Mouse (Mus musculus) limb, embryonic 12.5 days (tissue): ENCODE results near the gene Zzz3. TPM values are rescaled to one million over a fixed set of nuclear protein-coding genes. Genes with fewer than 3 reads are reported as not detected.
"Not testable (repeated sequence)": the region's sequence is repeated elsewhere in the genome, so short reads cannot be mapped to it uniquely, and the experiment has no call there.

ENCODE experiments used
- ATAC-seq: fragments of 200-750 bp; cut with Nextera tagmentation; 2 replicates; pipeline ENCODE4 v1.8.0; 2017; ENCODE audit warnings: low read depth, moderate TSS enrichment; ENCODE audit not compliant: insufficient number of reproducible peaks, insufficient read depth, low FRiP score, low TSS enrichment
- H3K27ac ChIP-seq: fragments of 300-500 bp; sonication (generic); 2 replicates; pipeline ENCODE4 v1.5.1; 2016; ENCODE audit warnings: mild to moderate bottlenecking, moderate library complexity
- H3K27me3 ChIP-seq: fragments of 300-500 bp; sonication (generic); 2 replicates; pipeline ENCODE4 v1.6.1; 2016; ENCODE audit warnings: mild to moderate bottlenecking, moderate library complexity
- H3K36me3 ChIP-seq: fragments of 300-500 bp; sonication (generic); 2 replicates; pipeline ENCODE4 v1.6.1; 2016; ENCODE audit warnings: mild to moderate bottlenecking, moderate library complexity
- H3K4me1 ChIP-seq: fragments of 300-500 bp; sonication (generic); replicated peaks from 2 replicates; pipeline ENCODE4 v1.6.1; 2016
- H3K4me2 ChIP-seq: fragments of 300-500 bp; sonication (generic); 2 replicates; pipeline ENCODE4 v1.6.1; 2016; ENCODE audit warnings: mild to moderate bottlenecking, moderate library complexity
- H3K4me3 ChIP-seq: fragments of 300-500 bp; sonication (generic); replicated peaks from 2 replicates; pipeline ENCODE4 v1.5.1; 2016; ENCODE audit warnings: mild to moderate bottlenecking
- H3K9ac ChIP-seq: fragments of 300-500 bp; sonication (generic); replicated peaks from 2 replicates; pipeline ENCODE4 v1.6.1; 2016; ENCODE audit warnings: mild to moderate bottlenecking, moderate library complexity
- H3K9me3 ChIP-seq: fragments of 300-500 bp; sonication (generic); 2 replicates; pipeline ENCODE4 v1.6.1; 2016; ENCODE audit warnings: mild to moderate bottlenecking, moderate library complexity
- WGBS: fragments of 180-500 bp; shearing (Covaris S2); methylation state at CpG from one replicate; pipeline ENCODE4 v1.1.7; 2016; 5-methylcytosine and 5-hydroxymethylcytosine counted together
- polyA plus RNA-seq: library from polyadenylated mRNA; unstranded; fragments of >200 nt; fragmentation: Nextera tagmentation; extraction: Ambion mirVana; gene quantifications from 2 replicates; pipeline ENCODE4 v1.2.1, GENCODE M21; 2016

Zzz3 gene
- polyA plus RNA-seq, 1 experiment from 2014 or later: 56.2 TPM

GRCm38 (mm10) chr3:152442795-152443194, 47.5 kb downstream of the Zzz3 start:
- H3K27ac ChIP-seq: no peak overlapping the region
- H3K27me3 ChIP-seq: no peaks in the 10 kb centered on the region
- ATAC-seq: no peak
- no peak overlapping the region for H3K9ac ChIP-seq
- no peaks in the 10 kb centered on the region for H3K4me1 ChIP-seq
- 93% methylated on average over 4 of the region's 4 CpGs for WGBS
- no peak overlapping the region for H3K4me3 ChIP-seq
- H3K4me2 ChIP-seq: no peak overlapping the region
- peaks cover 14% of the 10 kb centered on the region for H3K36me3 ChIP-seq
- no peaks in the 10 kb centered on the region for H3K9me3 ChIP-seq

GRCm38 (mm10) chr3:152444114-152444513, 48.8 kb downstream of the Zzz3 start:
- 90% methylated on average over 3 of the region's 3 CpGs for WGBS

GRCm38 (mm10) chr3:152446966-152447365, 51.7 kb downstream of the Zzz3 start:
- no peaks in the 10 kb centered on the region for H3K27me3 ChIP-seq
- no peak overlapping the region for H3K9ac ChIP-seq
- ATAC-seq: no peak
- no peak overlapping the region for H3K27ac ChIP-seq
- no peaks in the 10 kb centered on the region for H3K9me3 ChIP-seq
- no peaks in the 10 kb centered on the region for H3K4me1 ChIP-seq
- no peak overlapping the region for H3K4me2 ChIP-seq
- peaks cover 38% of the 10 kb centered on the region for H3K36me3 ChIP-seq
- WGBS: 92% methylated on average over 1 of the region's 1 CpGs
- H3K4me3 ChIP-seq: no peak overlapping the region

More at GRCm38 (mm10) chr3:152444114-152444513, 48.8 kb downstream of the Zzz3 start:
- Histone ChIP-seq H3K9me3 (no peaks in the 10 kb centered on the region), H3K36me3 (peaks cover 18% of the 10 kb centered on the region), H3K9ac (no peak overlapping the region), H3K27me3 (no peaks in the 10 kb centered on the region), H3K4me3 (no peak overlapping the region), H3K27ac (no peak overlapping the region), H3K4me1 (no peaks in the 10 kb centered on the region), H3K4me2 (no peak overlapping the region)
- ATAC-seq: no peak

- Histone ChIP-seq H3K4me1 (no peaks in the 10 kb centered on the region), H3K9ac (no peak overlapping the region), H3K27me3 (no peaks in the 10 kb centered on the region), H3K4me3 (no peak overlapping the region), H3K9me3 (no peaks in the 10 kb centered on the region), H3K36me3 (peaks cover 91% of the 10 kb centered on the region), H3K27ac (no peak overlapping the region), H3K4me2 (no peak overlapping the region)
- ATAC-seq: no peak
- WGBS: 81% methylated on average over 2 of the region's 4 CpGs
Measured at GRCm38 (mm10) chr3:152453163-152453562, 57.9 kb downstream of the Zzz3 start.

- H3K4me1 ChIP-seq: peaks cover 18% of the 10 kb centered on the region
- peaks cover 71% of the 10 kb centered on the region for H3K36me3 ChIP-seq
- no peak overlapping the region for H3K27ac ChIP-seq
- H3K9ac ChIP-seq: no peak overlapping the region
- ATAC-seq: no peak
- no peaks in the 10 kb centered on the region for H3K9me3 ChIP-seq
- 94% methylated on average over 2 of the region's 2 CpGs for WGBS
- H3K4me3 ChIP-seq: no peak overlapping the region
- H3K4me2 ChIP-seq: no peak overlapping the region
- no peaks in the 10 kb centered on the region for H3K27me3 ChIP-seq
Measured at GRCm38 (mm10) chr3:152457308-152458035, 62.2 kb downstream of the Zzz3 start.

- H3K36me3 ChIP-seq: peaks cover 67% of the 10 kb centered on the region
- H3K4me1 ChIP-seq: peaks cover 18% of the 10 kb centered on the region
- not testable (repeated sequence) for H3K27me3 ChIP-seq, H3K9me3 ChIP-seq, ATAC-seq, H3K4me2 ChIP-seq, H3K9ac ChIP-seq, H3K4me3 ChIP-seq, H3K27ac ChIP-seq
- WGBS: 84% methylated on average over 4 of the region's 4 CpGs
Measured at GRCm38 (mm10) chr3:152458875-152459274, 63.6 kb downstream of the Zzz3 start.

GRCm38 (mm10) chr3:152460802-152461201, 65.5 kb downstream of the Zzz3 start:
- no peaks in the 10 kb centered on the region for H3K9me3 ChIP-seq
- peaks cover 18% of the 10 kb centered on the region for H3K4me1 ChIP-seq
- H3K27ac ChIP-seq: peak overlapping the region; percentile 42
- H3K27me3 ChIP-seq: no peaks in the 10 kb centered on the region
- no peak overlapping the region for H3K9ac ChIP-seq
- no peak overlapping the region for H3K4me2 ChIP-seq
- 0 out of 2 replicates have a peak, but pooled peaks have one; percentile 24 for ATAC-seq
- WGBS: 20% methylated on average over 4 of the region's 4 CpGs
- H3K4me3 ChIP-seq: no peak overlapping the region
- H3K36me3 ChIP-seq: peaks cover 49% of the 10 kb centered on the region

- Histone ChIP-seq H3K4me2 (no peak overlapping the region), H3K36me3 (peaks cover 37% of the 10 kb centered on the region), H3K4me3 (no peak overlapping the region), H3K27ac (no peak overlapping the region), H3K4me1 (peaks cover 18% of the 10 kb centered on the region), H3K27me3 (no peaks in the 10 kb centered on the region), H3K9me3 (no peaks in the 10 kb centered on the region), H3K9ac (no peak overlapping the region)
- 90% methylated on average over 10 of the region's 10 CpGs for WGBS
- ATAC-seq: no peak
Measured at GRCm38 (mm10) chr3:152462038-152462547, 66.8 kb downstream of the Zzz3 start.

GRCm38 (mm10) chr3:152462900-152463299, 67.6 kb downstream of the Zzz3 start:
- ATAC-seq: no peak
- Histone ChIP-seq H3K9ac (no peak overlapping the region), H3K9me3 (no peaks in the 10 kb centered on the region), H3K27me3 (no peaks in the 10 kb centered on the region), H3K4me2 (no peak overlapping the region), H3K36me3 (peaks cover 30% of the 10 kb centered on the region), H3K27ac (no peak overlapping the region), H3K4me3 (no peak overlapping the region), H3K4me1 (peaks cover 18% of the 10 kb centered on the region)
- WGBS: 95% methylated on average over 10 of the region's 10 CpGs

- Histone ChIP-seq H3K27me3 (no peaks in the 10 kb centered on the region), H3K9me3 (no peaks in the 10 kb centered on the region), H3K36me3 (peaks cover 19% of the 10 kb centered on the region; the same call in 1 of the 2 replicates), H3K9ac (no peak overlapping the region), H3K4me2 (no peak overlapping the region), H3K27ac (no peak overlapping the region), H3K4me3 (no peak overlapping the region), H3K4me1 (peaks cover 33% of the 10 kb centered on the region)
- ATAC-seq: no peak
- WGBS: 94% methylated on average over 3 of the region's 3 CpGs
Measured at GRCm38 (mm10) chr3:152464462-152464861, 69.2 kb downstream of the Zzz3 start.

- no peak overlapping the region for H3K4me2 ChIP-seq
- H3K27ac ChIP-seq: no peak overlapping the region
- H3K36me3 ChIP-seq: peaks cover 19% of the 10 kb centered on the region; the same call in 1 of the 2 replicates
- H3K27me3 ChIP-seq: no peaks in the 10 kb centered on the region
- no peak for ATAC-seq
- peaks cover 31% of the 10 kb centered on the region for H3K4me1 ChIP-seq
- 92% methylated on average over 6 of the region's 6 CpGs for WGBS
- no peak overlapping the region for H3K4me3 ChIP-seq
- H3K9ac ChIP-seq: no peak overlapping the region
- H3K9me3 ChIP-seq: no peaks in the 10 kb centered on the region
Measured at GRCm38 (mm10) chr3:152465338-152465737, 70.1 kb downstream of the Zzz3 start.
